Mouse (Mus musculus): Measurements from ENCODE around the gene Bcl2l10. TPM values are rescaled to one million over a fixed set of nuclear protein-coding genes. Genes with fewer than 3 reads are reported as not detected.
A peak's percentile ranks its signal among the peaks of the same experiment; 100 is the strongest.

Gene Bcl2l10
- total RNA-seq (2012; rRNA removed) = not detected in 2 replicates
- not detected in 2 replicates for total RNA-seq (2014; rRNA removed)
- polyA plus RNA-seq (2012; ENCODE audit: insufficient read length, low read depth) = not detected in 2 replicates

DNA sequence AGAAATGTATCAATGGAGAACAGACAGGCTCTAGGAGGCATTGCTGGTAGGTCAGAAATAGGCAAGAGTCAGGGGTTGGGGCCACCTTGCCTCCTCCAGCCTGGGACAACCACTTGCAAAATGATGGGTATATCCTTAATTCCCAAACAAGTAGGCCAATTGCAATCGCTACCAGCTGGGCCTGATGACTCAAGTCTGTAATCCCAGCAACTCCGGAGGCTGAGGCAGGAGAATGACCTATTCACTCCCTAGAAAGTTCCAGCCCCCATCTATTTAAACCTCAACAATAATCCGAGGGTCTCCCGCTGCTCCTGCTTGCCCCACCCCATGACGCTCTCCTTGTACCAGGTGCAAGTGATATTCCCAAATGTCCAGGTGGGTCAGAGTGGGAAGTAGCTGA lies at the start of gene Bcl2l10:
Gene Bcl2l10, plus strand, starts transcription at position 301 of the 400 bp plus-strand sequence.
- H3K36me3 ChIP-seq (replicated peaks in 1 of 2; ENCODE audit: control insufficient read depth in 1 of 2, insufficient read depth in 1 of 2, low read length in 1 of 2) = peaks cover 0 to 6% of the 10 kb centered on the region in 2 experiments
- H3K27ac ChIP-seq (ENCODE audit: insufficient read depth, low read depth) = no peak within 1 kb of the TSS
- no peak within 1 kb of the TSS for H3K9ac ChIP-seq (ENCODE audit: insufficient read depth, low read depth)
- no peak for DNase-seq (ENCODE audit: extremely low read depth)
- no peaks in the 10 kb centered on the region for H3K27me3 ChIP-seq (replicated peaks)
- no peaks in the 10 kb centered on the region for H3K9me3 ChIP-seq (replicated peaks; ENCODE audit: low read length)
- no peak for TF ChIP-seq USF1 (IDR thresholded peaks at IDR 0.05; ENCODE audit: low read depth, low read length)
- no peak for TF ChIP-seq ZKSCAN1 (IDR thresholded peaks at IDR 0.05; ENCODE audit: borderline replicate concordance, low read depth, low read length)
- no peak for TF ChIP-seq MAFK (IDR thresholded peaks at IDR 0.05; ENCODE audit: insufficient replicate concordance, low read length)
- TF ChIP-seq IRF4 (IDR thresholded peaks at IDR 0.05; ENCODE audit: low read depth, low read length) = no peak
- TF ChIP-seq PAX5 (IDR thresholded peaks at IDR 0.05; ENCODE audit: low read length) = no peak
- no peak for TF ChIP-seq MAZ (IDR thresholded peaks at IDR 0.05; ENCODE audit: low read depth, low read length)
- no peak for TF ChIP-seq BHLHE40 (IDR thresholded peaks at IDR 0.05; ENCODE audit: low read depth, low read length)
- TF ChIP-seq ETS1 (conservative IDR thresholded peaks at IDR 0.05; ENCODE audit: low read depth, low read length) = no peak
- no peak for TF ChIP-seq ZNF384 (IDR thresholded peaks at IDR 0.05; ENCODE audit: low read depth, low read length)
- no peak for TF ChIP-seq HCFC1 (IDR thresholded peaks at IDR 0.05; ENCODE audit: low read depth, low read length)
- no peak for TF ChIP-seq POLR2A (IDR thresholded peaks at IDR 0.05; ENCODE audit: low read depth, low read length)
- TF ChIP-seq CTCF (conservative IDR thresholded peaks at IDR 0.05 in 1 of 2, IDR thresholded peaks at IDR 0.05 in 1 of 2; ENCODE audit: low read depth in 2 of 2, low read length in 2 of 2) = no peak
- in situ Hi-C loops (cut with MboI; ENCODE audit: low pct_ligation_motif_present, low pct_unique_long_range_greater_than_20kb, low sequenced_read_pairs) (no loop called here), dilution Hi-C loops (cut with MboI; ENCODE audit: extremely low pct_ligation_motif_present, extremely low pct_unique_long_range_greater_than_20kb, low sequenced_read_pairs) (no loop called here)
- no peaks in the 10 kb centered on the region for H3K79me2 ChIP-seq (replicated peaks; ENCODE audit: control insufficient read depth, extremely low read depth, insufficient read depth, poor library complexity, severe bottlenecking)
- H3K4me2 ChIP-seq (ENCODE audit: insufficient read depth, low read depth, poor library complexity, severe bottlenecking) = no peak within 1 kb of the TSS
- H3K4me1 ChIP-seq (ENCODE audit: control insufficient read depth in 1 of 2, insufficient read depth in 2 of 2) = no peaks in the 10 kb centered on the region
- H3K4me3 ChIP-seq (replicated peaks in 1 of 3; ENCODE audit: low read depth in 2 of 3, low read length in 2 of 3, poor library complexity in 1 of 3) = no peak within 1 kb of the TSS

- TF ChIP-seq POLR2A (IDR thresholded peaks at IDR 0.05; ENCODE audit: low read depth, low read length) (no peak), CTCF (conservative IDR thresholded peaks at IDR 0.05 in 1 of 2, IDR thresholded peaks at IDR 0.05 in 1 of 2; ENCODE audit: low read depth in 2 of 2, low read length in 2 of 2) (peak; percentile 17 to 58; a peak in 2 of 4 replicates), TCF12 (IDR thresholded peaks at IDR 0.05; ENCODE audit: low read depth, low read length) (no peak), ELF1 (IDR thresholded peaks at IDR 0.05; ENCODE audit: low read depth, low read length) (no peak), E2F4 (IDR thresholded peaks at IDR 0.05; ENCODE audit: insufficient replicate concordance, low read depth, low read length) (no peak), RAD21 (IDR thresholded peaks at IDR 0.05; ENCODE audit: low read depth, low read length) (peak; percentile 36), SMC3 (IDR thresholded peaks at IDR 0.05; ENCODE audit: low read depth, low read length) (0 out of 2 replicates have a peak, but pooled peaks have one; percentile 23)
- dilution Hi-C loops (cut with MboI; ENCODE audit: extremely low pct_ligation_motif_present, extremely low pct_unique_long_range_greater_than_20kb, low sequenced_read_pairs) = no loop called here
- in situ Hi-C loops (cut with MboI; ENCODE audit: low pct_ligation_motif_present, low pct_unique_long_range_greater_than_20kb, low sequenced_read_pairs) = no loop called here
- peaks cover 0 to 26% of the 10 kb centered on the region in 2 experiments for H3K36me3 ChIP-seq (replicated peaks in 1 of 2; ENCODE audit: control insufficient read depth in 1 of 2, insufficient read depth in 1 of 2, low read length in 1 of 2)
- no peaks in the 10 kb centered on the region for H3K9me3 ChIP-seq (replicated peaks; ENCODE audit: low read length)
- H3K4me2 ChIP-seq (ENCODE audit: insufficient read depth, low read depth, poor library complexity, severe bottlenecking) = no peak overlapping the region
- no peak overlapping the region for H3K4me3 ChIP-seq (replicated peaks in 1 of 3; ENCODE audit: low read depth in 2 of 3, low read length in 2 of 3, poor library complexity in 1 of 3)
- peak; percentile 41 for DNase-seq (ENCODE audit: extremely low read depth)
- no peaks in the 10 kb centered on the region for H3K27me3 ChIP-seq (replicated peaks)
- no peak overlapping the region for H3K9ac ChIP-seq (ENCODE audit: insufficient read depth, low read depth)
- H3K79me2 ChIP-seq (replicated peaks; ENCODE audit: control insufficient read depth, extremely low read depth, insufficient read depth, poor library complexity, severe bottlenecking) = no peaks in the 10 kb centered on the region
- H3K27ac ChIP-seq (ENCODE audit: insufficient read depth, low read depth) = no peak overlapping the region
- H3K4me1 ChIP-seq (ENCODE audit: control insufficient read depth in 1 of 2, insufficient read depth in 2 of 2) = peaks cover 2 to 7% of the 10 kb centered on the region in 2 experiments; a peak in 3 of 4 replicates
Measured at GRCm38 (mm10) chr9:75299342-75299741, 48.2 kb upstream of the Bcl2l10 start.
